Mouse (Mus musculus): ENCODE data around the gene Jazf1.

DNA sequence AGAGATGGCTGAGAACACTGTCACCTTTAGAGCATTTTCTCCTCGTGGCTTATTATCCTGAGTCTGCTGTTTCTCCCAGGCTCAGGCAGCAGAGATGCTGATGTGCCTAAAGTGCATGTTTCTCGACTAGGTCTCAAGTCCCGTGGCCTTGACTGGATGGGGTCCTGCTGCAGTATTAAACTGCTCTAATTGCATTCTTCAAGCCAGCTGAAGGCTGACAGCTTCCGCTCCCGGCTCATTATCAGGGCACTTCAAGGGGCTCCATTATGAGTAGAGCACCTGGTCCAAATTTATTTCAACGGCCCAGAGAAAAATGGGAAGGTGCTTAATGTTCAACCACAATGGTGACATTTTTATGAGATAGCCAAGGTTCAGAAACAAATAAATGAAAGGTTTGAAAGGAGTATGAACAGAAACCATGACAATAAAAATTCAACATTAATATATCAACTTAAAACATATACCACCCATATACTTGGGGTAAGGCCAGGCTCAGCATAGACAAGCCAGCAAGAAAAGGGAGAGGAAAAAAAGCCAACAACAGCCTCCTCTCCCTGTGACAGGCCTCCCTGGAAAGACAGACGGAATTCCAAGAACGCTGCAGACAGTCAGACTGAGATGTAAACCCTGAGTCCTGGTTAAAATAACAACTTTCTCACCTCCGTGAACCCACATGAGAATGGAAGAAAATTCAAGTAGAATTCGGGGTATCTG lies 100.7 kb downstream of the Jazf1 start:
- TF ChIP-seq POLR2A (IDR thresholded peaks at IDR 0.05; ENCODE audit: extremely low read depth, insufficient read depth, low read length) (no peak), CTCF (IDR thresholded peaks at IDR 0.05; ENCODE audit: low read depth, low read length) (no peak)
